Mouse (Mus musculus) MEL (cell line): ENCODE measurements at regions not wholly inside any gene's neighbourhood (a gene's known extent, or its start where the extent isn't known, plus 50 kb on each side); places are given as distances from the start of the nearest gene placed in this dataset.

Source experiments
- DNase-seq: peaks from one replicate; pipeline ENCODE4 v3.0.0; 2011; ENCODE audit warnings: low read depth, low spot score
- H3K27ac ChIP-seq: 2 replicates; pipeline ENCODE4 v1.5.1; 2012; ENCODE audit warnings: low read depth, mild to moderate bottlenecking, control low read depth, low read length, moderate library complexity; ENCODE audit not compliant: control insufficient read depth
- H3K27me3 ChIP-seq, 2 experiments: fragments of 150-350 bp in 1 of 2; sonication (generic) in 1 of 2; 2 replicates each; pipeline ENCODE4 v1.6.1; 2012; ENCODE audit warnings: low read length in 2 of 2, mild to moderate bottlenecking in 2 of 2, improper control_type of control experiment in 1 of 2, moderate library complexity in 1 of 2; ENCODE audit not compliant: insufficient read depth in 2 of 2, control insufficient read depth in 1 of 2
- H3K36me3 ChIP-seq, 2 experiments: 2 replicates each; pipeline ENCODE4 v1.6.1; 2012 to 2014; ENCODE audit warnings: low read length in 2 of 2, improper control_type of control experiment in 1 of 2, inconsistent platforms in 1 of 2, mild to moderate bottlenecking in 1 of 2; ENCODE audit not compliant: insufficient read depth in 2 of 2, control insufficient read depth in 1 of 2
- H3K4me1 ChIP-seq, 2 experiments: fragments of 150-350 bp in 1 of 2; sonication (generic) in 1 of 2; 2 replicates each; pipeline ENCODE4 v1.6.1; 2012; ENCODE audit warnings: low read length in 2 of 2, improper control_type of control experiment in 1 of 2, mild to moderate bottlenecking in 1 of 2; ENCODE audit not compliant: insufficient read depth in 2 of 2, control insufficient read depth in 1 of 2
- H3K4me3 ChIP-seq, 2 experiments: fragments of 150-350 bp in 1 of 2; sonication (generic) in 1 of 2; 2 replicates each; pipeline ENCODE4 v1.5.1; 2012; ENCODE audit warnings: low read depth in 2 of 2, low read length in 2 of 2, mild to moderate bottlenecking in 2 of 2, moderate library complexity in 2 of 2, control low read depth in 1 of 2, improper control_type of control experiment in 1 of 2; ENCODE audit not compliant: control insufficient read depth in 1 of 2, insufficient read depth in 1 of 2
- H3K79me2 ChIP-seq: 2 replicates; pipeline ENCODE4 v1.6.1; 2012; ENCODE audit warnings: mild to moderate bottlenecking, low read length, moderate library complexity; ENCODE audit not compliant: control insufficient read depth, poor library complexity, insufficient read depth
- H3K9ac ChIP-seq: 2 replicates; pipeline ENCODE4 v1.6.1; 2012; ENCODE audit warnings: low read depth, mild to moderate bottlenecking, control low read depth, low read length, moderate library complexity; ENCODE audit not compliant: control insufficient read depth, poor library complexity, severe bottlenecking
- H3K9me3 ChIP-seq: fragments of 150-350 bp; sonication (generic); replicated peaks from 2 replicates; pipeline ENCODE4 v1.6.1; 2012; ENCODE audit warnings: mild to moderate bottlenecking, low read length, improper control_type of control experiment, moderate library complexity; ENCODE audit not compliant: insufficient read depth
- BHLHE40 ChIP-seq: IDR thresholded peaks from 2 replicates; pipeline ENCODE4 v1.6.1; 2012; ENCODE audit warnings: low read depth, mild to moderate bottlenecking, inconsistent platforms, low read length, improper control_type of control experiment, borderline replicate concordance
- CTCF ChIP-seq, 3 experiments: IDR thresholded peaks in 2 of 3; conservative IDR thresholded peaks in 1 of 3; 2 replicates each; pipeline ENCODE4 v1.5.1; 2011 to 2012; ENCODE audit warnings: low read length in 3 of 3, low read depth in 2 of 3, mild to moderate bottlenecking in 2 of 3, improper control_type of control experiment in 1 of 3, inconsistent platforms in 1 of 3, mixed read lengths in 1 of 3, moderate library complexity in 1 of 3; ENCODE audit not compliant: control insufficient read depth in 1 of 3, insufficient read depth in 1 of 3, poor library complexity in 1 of 3, severe bottlenecking in 1 of 3
- GATA1 ChIP-seq: IDR thresholded peaks from 2 replicates; pipeline ENCODE4 v1.6.1; 2011; ENCODE audit warnings: low read depth, low read length, improper control_type of control experiment
- MAX ChIP-seq: IDR thresholded peaks from 2 replicates; pipeline ENCODE4 v1.6.1; 2011; ENCODE audit warnings: low read length, improper control_type of control experiment
- MAZ ChIP-seq: IDR thresholded peaks from 2 replicates; pipeline ENCODE4 v1.6.1; 2012; ENCODE audit warnings: low read depth, mild to moderate bottlenecking, inconsistent platforms, low read length, improper control_type of control experiment
- MYB ChIP-seq: IDR thresholded peaks from 2 replicates; pipeline ENCODE4 v1.6.1; 2011; ENCODE audit warnings: mild to moderate bottlenecking, low read depth, low read length, improper control_type of control experiment
- MYC ChIP-seq: IDR thresholded peaks from 2 replicates; pipeline ENCODE4 v1.6.1; 2011; ENCODE audit warnings: low read depth, mild to moderate bottlenecking, low read length, improper control_type of control experiment, moderate library complexity
- NRF1 ChIP-seq: IDR thresholded peaks from 2 replicates; pipeline ENCODE4 v1.6.1; 2014; ENCODE audit warnings: low read depth, mild to moderate bottlenecking, inconsistent platforms, low read length, improper control_type of control experiment, moderate library complexity; ENCODE audit not compliant: poor library complexity, insufficient read depth, severe bottlenecking
- RCOR1 ChIP-seq: IDR thresholded peaks from 2 replicates; pipeline ENCODE4 v1.6.1; 2012; ENCODE audit warnings: low read depth, mild to moderate bottlenecking, inconsistent platforms, low read length, improper control_type of control experiment
- SIN3A ChIP-seq: IDR thresholded peaks from 2 replicates; pipeline ENCODE4 v1.6.1; 2012; ENCODE audit warnings: low read length, improper control_type of control experiment, inconsistent platforms
- SMC3 ChIP-seq: IDR thresholded peaks from 2 replicates; pipeline ENCODE4 v1.6.1; 2011; ENCODE audit warnings: low read depth, low read length, improper control_type of control experiment
- TBP ChIP-seq: IDR thresholded peaks from 2 replicates; pipeline ENCODE4 v1.8.0; 2011; ENCODE audit warnings: low read depth, low read length, improper control_type of control experiment
- USF1 ChIP-seq: IDR thresholded peaks from 2 replicates; pipeline ENCODE4 v1.6.1; 2014; ENCODE audit warnings: low read depth, mild to moderate bottlenecking, inconsistent platforms, low read length, improper control_type of control experiment, moderate library complexity
- USF2 ChIP-seq, 2 experiments: IDR thresholded peaks; 2 replicates each; pipeline ENCODE4 v1.6.1; 2011 to 2012; ENCODE audit warnings: improper control_type of control experiment in 2 of 2, low read length in 2 of 2, borderline replicate concordance in 1 of 2, inconsistent platforms in 1 of 2, low read depth in 1 of 2, mild to moderate bottlenecking in 1 of 2; ENCODE audit not compliant: insufficient read depth in 1 of 2
- ZC3H11A ChIP-seq: IDR thresholded peaks from 2 replicates; pipeline ENCODE4 v1.6.1; 2012; ENCODE audit warnings: low read depth, mild to moderate bottlenecking, inconsistent platforms, low read length, improper control_type of control experiment
- ZKSCAN1 ChIP-seq: IDR thresholded peaks from 2 replicates; pipeline ENCODE4 v1.6.1; 2012; ENCODE audit warnings: low read depth, mild to moderate bottlenecking, inconsistent platforms, low read length, improper control_type of control experiment, moderate library complexity
- ZMIZ1 ChIP-seq: IDR thresholded peaks from 2 replicates; pipeline ENCODE4 v1.6.1; 2012; ENCODE audit warnings: low read depth, mild to moderate bottlenecking, inconsistent platforms, low read length, improper control_type of control experiment, moderate library complexity

DNA sequence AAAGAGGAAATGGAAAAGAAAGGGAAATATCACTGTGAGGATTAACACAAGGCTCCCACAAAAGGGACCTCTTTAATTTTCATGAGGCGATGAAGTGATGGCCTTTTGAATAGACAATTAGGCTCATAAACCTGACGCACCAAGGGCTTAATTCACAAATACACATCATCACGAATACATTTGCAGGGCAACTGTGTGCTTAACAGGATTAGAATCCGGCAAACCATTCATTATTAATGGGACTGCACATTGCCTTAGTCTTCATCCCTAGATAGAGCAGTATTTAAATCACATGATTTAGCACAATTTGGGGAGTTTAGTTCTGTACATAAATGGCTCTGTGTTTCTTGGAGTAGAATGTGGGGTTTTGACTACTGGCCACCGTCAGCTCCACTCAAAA is 228.4 kb upstream of the Arid1b start:
- H3K36me3 ChIP-seq: no peaks in the 10 kb centered on the region
- no peak for TF ChIP-seq RCOR1
- no peak for TF ChIP-seq TBP
- no peak for TF ChIP-seq ZMIZ1
- no peak for TF ChIP-seq SIN3A
- no peak for TF ChIP-seq MAX
- no peak for TF ChIP-seq USF1
- TF ChIP-seq MYC: no peak
- TF ChIP-seq NRF1: no peak
- no peak overlapping the region for H3K9ac ChIP-seq
- H3K79me2 ChIP-seq: no peaks in the 10 kb centered on the region
- no peak overlapping the region for H3K27ac ChIP-seq
- no peaks in the 10 kb centered on the region for H3K27me3 ChIP-seq
- no peak overlapping the region for H3K4me3 ChIP-seq
- no peaks in the 10 kb centered on the region for H3K4me1 ChIP-seq
- no peak for DNase-seq
- H3K9me3 ChIP-seq: no peaks in the 10 kb centered on the region

DNA sequence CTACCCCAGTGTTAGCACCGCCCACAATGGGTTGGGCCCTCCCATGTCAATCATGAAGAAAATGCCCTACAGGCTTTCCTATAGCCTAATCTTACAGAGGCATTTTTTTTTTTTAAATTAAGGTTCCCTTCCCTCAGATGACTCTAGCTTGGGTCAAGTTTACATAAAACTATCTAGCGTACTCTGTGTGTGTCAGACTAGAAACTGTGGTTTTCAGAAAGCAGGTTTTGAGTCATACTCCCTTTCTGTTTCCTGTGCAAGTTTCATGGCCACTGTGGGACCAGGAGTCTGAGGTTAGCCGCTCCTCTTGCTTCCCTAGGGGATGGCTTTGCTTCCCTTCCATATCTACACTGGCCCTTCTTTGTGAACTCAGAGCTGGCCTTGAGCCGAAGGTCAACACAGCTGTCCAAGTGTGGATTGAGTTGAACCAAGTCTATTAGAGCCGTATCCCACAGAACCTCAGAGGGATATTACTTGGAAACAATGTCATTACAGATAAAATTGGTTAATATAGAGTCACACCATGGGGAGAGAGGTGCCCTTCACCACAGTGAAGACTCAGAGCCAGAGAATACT is 226.1 kb upstream of the Arid1b start:
- H3K4me3 ChIP-seq: no peak overlapping the region
- no peak for DNase-seq
- H3K27ac ChIP-seq: no peak overlapping the region
- no peaks in the 10 kb centered on the region for H3K27me3 ChIP-seq
- no peaks in the 10 kb centered on the region for H3K36me3 ChIP-seq
- no peak overlapping the region for H3K9ac ChIP-seq
- no peaks in the 10 kb centered on the region for H3K4me1 ChIP-seq
- H3K79me2 ChIP-seq: no peaks in the 10 kb centered on the region
- TF ChIP-seq MAZ (no peak), GATA1 (no peak), ZC3H11A (no peak), ZKSCAN1 (no peak), BHLHE40 (no peak), MYB (no peak), SMC3 (no peak), USF2 (IDR thresholded peaks at IDR 0.05; ENCODE audit: borderline replicate concordance in 1 of 2, insufficient read depth in 1 of 2, low read depth in 1 of 2, low read length in 2 of 2) (no peak), RCOR1 (no peak), CTCF (IDR thresholded peaks at IDR 0.05 in 2 of 3, conservative IDR thresholded peaks at IDR 0.05 in 1 of 3; ENCODE audit: control insufficient read depth in 1 of 3, insufficient read depth in 1 of 3, low read depth in 2 of 3, low read length in 3 of 3, poor library complexity in 1 of 3, severe bottlenecking in 1 of 3) (no peak)
- TF ChIP-seq, all 39 proteins: peak for 0
- no peaks in the 10 kb centered on the region for H3K9me3 ChIP-seq
